Mouse (Mus musculus) megakaryocyte-erythroid progenitor cell, adult 5-6 weeks (primary cell): Measurements from ENCODE around the gene Syngr1. TPM values are rescaled to one million over a fixed set of nuclear protein-coding genes. Genes with fewer than 3 reads are reported as not detected.

Experiments
- ATAC-seq: replicated peaks from 2 replicates; pipeline ENCODE4 v1.8.0; 2016; ENCODE audit warnings: mild to moderate bottlenecking, inconsistent platforms; ENCODE audit not compliant: severe bottlenecking, poor library complexity, low FRiP score, low TSS enrichment
- total RNA-seq, 2 experiments: library from RNA; stranded (forward) in 1 of 2; stranded (reverse) in 1 of 2; fragments of 200-1000, 215-1000 nt in 1 of 2; fragments of >200 nt in 1 of 2; fragmentation: Nextera tagmentation in 1 of 2; gene quantifications; 2 replicates each; pipeline ENCODE4 v1.2.3; 2014 to 2017

Syngr1 gene
- 12.7 and 18.1 TPM in 2 replicates for total RNA-seq (2014; fragmentation: Nextera tagmentation)
- total RNA-seq (2017): 5.9 and 7.0 TPM in 2 replicates

GRCm38 (mm10) chr15:80091121-80091955 is at the start of gene Syngr1, which contains the start of gene Rpl3:
Syngr1 (plus strand) TSS chr15:80091334.
Rpl3 (minus strand) TSS chr15:80091868.
- peak; percentile 53; the same call in 1 of the 2 replicates for ATAC-seq

- ATAC-seq: no peak
Observed at GRCm38 (mm10) chr15:80042152-80042551, 49.0 kb upstream of the Syngr1 start.

GRCm38 (mm10) chr15:80044249-80044648 is 46.9 kb upstream of the Syngr1 start:
- ATAC-seq: no peak

GRCm38 (mm10) chr15:80045749-80046148 is 45.4 kb upstream of the Syngr1 start:
- no peak for ATAC-seq

- no peak for ATAC-seq
Observed at GRCm38 (mm10) chr15:80047242-80047641, 43.9 kb upstream of the Syngr1 start.

- ATAC-seq: no peak
Observed at GRCm38 (mm10) chr15:80047973-80048372, 43.2 kb upstream of the Syngr1 start.

- no peak for ATAC-seq
Observed at GRCm38 (mm10) chr15:80050093-80050492, 41.0 kb upstream of the Syngr1 start.

GRCm38 (mm10) chr15:80051092-80051761 is 39.9 kb upstream of the Syngr1 start:
- ATAC-seq: no peak

- ATAC-seq: no peak
Observed at GRCm38 (mm10) chr15:80051782-80052181, 39.4 kb upstream of the Syngr1 start.

- ATAC-seq: no peak
Observed at GRCm38 (mm10) chr15:80053381-80054033, 37.6 kb upstream of the Syngr1 start.

GRCm38 (mm10) chr15:80054034-80054710 is 37.0 kb upstream of the Syngr1 start:
- ATAC-seq: peak; percentile 29; the same call in 1 of the 2 replicates

GRCm38 (mm10) chr15:80058151-80058550 is 33.0 kb upstream of the Syngr1 start:
- ATAC-seq: no peak

GRCm38 (mm10) chr15:80059606-80060005 is 31.5 kb upstream of the Syngr1 start:
- ATAC-seq: no peak

GRCm38 (mm10) chr15:80060356-80061070 is 30.6 kb upstream of the Syngr1 start:
- 0 out of 2 replicates have a peak, but pooled peaks have one; percentile 42 for ATAC-seq

- ATAC-seq: no peak
Observed at GRCm38 (mm10) chr15:80061071-80061550, 30.0 kb upstream of the Syngr1 start.

- no peak for ATAC-seq
Observed at GRCm38 (mm10) chr15:80062339-80062738, 28.8 kb upstream of the Syngr1 start.

- no peak for ATAC-seq
Observed at GRCm38 (mm10) chr15:80062821-80063220, 28.3 kb upstream of the Syngr1 start.

- ATAC-seq: no peak
Observed at GRCm38 (mm10) chr15:80064965-80065364, 26.2 kb upstream of the Syngr1 start.

- no peak for ATAC-seq
Observed at GRCm38 (mm10) chr15:80065414-80065813, 25.7 kb upstream of the Syngr1 start.
